Mouse (Mus musculus): ENCODE measurements around the gene Uap1l1. TPM values are rescaled to one million over a fixed set of nuclear protein-coding genes. Genes with fewer than 3 reads are reported as not detected.
A peak's percentile ranks its signal among the peaks of the same experiment; 100 is the strongest.
"Not testable (repeated sequence)": the region's sequence is repeated elsewhere in the genome, so short reads cannot be mapped to it uniquely, and the experiment has no call there.

The Uap1l1 gene
- polyA plus RNA-seq (2015; fragmentation: Nextera tagmentation; extraction: Ambion mirVana) = 74.4 and 75.5 TPM in 2 replicates

DNA sequence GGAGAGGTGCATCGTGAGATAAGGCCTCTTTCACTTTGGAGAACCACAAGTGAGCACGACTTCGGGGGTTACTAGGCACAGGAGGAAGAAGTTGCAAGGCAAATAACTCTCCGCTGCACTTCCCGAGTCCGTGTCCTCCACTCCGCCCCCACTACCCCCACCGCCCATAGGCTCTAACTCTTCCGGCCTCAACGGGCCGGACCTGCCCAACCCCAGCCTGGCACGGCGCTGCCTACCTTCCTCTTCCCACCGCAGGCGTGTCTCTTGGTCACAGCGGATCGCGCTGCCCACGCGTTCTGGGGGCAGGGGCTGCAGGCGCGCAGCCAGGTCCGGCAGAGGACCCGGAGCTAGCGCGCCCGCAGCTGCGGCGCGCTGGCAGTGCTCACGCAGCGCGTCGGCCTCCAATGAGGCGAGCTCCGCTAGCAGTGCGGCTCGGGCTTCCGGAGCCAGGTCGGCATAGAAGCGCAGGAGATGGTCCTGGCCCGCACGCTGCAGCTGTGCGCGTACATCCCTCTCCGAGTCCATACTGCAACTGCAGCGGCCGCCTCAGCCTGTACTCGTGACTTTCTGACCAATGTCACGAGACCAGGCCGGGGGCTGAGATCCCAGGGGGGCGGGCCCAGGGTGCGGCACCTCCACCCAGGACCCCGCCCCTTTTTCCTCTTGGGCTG is at the start of gene Uap1l1:
Gene Uap1l1, minus strand, starts transcription at position 592 of the 671 bp plus-strand sequence.
- under 1% methylated on average over 53 of the region's 54 CpGs for WGBS
- no peak for TF ChIP-seq EP300 (IDR thresholded peaks at IDR 0.05)
- no peak for TF ChIP-seq CTCF (IDR thresholded peaks at IDR 0.05)
- Histone ChIP-seq H3K4me2 (replicated peaks; ENCODE audit: low read depth, low read length) (peak within 1 kb of the TSS; percentile 97), H3K36me3 (ENCODE audit: insufficient read depth, low read length) (0 out of 2 replicates have a peak, but pooled peaks cover 4% of the 10 kb centered on the region), H3K9ac (replicated peaks; ENCODE audit: low read depth) (peak within 1 kb of the TSS; percentile 68), H3K27me3 (replicated peaks; ENCODE audit: insufficient read depth, low read length) (no peaks in the 10 kb centered on the region), H3K4me1 (ENCODE audit: insufficient read depth, low read depth, low read length) (peaks cover 6% of the 10 kb centered on the region; the same call in 1 of the 2 replicates), H3K27ac (ENCODE audit: low read length) (peak within 1 kb of the TSS; percentile 73), H3K9me3 (ENCODE audit: low read length) (no peaks in the 10 kb centered on the region), H3K4me3 (ENCODE audit: low read depth, low read length) (peak within 1 kb of the TSS; percentile 69)
- DNase-seq (ENCODE audit: low spot score) (peak; percentile 92), ATAC-seq (peak; percentile 85)

DNA sequence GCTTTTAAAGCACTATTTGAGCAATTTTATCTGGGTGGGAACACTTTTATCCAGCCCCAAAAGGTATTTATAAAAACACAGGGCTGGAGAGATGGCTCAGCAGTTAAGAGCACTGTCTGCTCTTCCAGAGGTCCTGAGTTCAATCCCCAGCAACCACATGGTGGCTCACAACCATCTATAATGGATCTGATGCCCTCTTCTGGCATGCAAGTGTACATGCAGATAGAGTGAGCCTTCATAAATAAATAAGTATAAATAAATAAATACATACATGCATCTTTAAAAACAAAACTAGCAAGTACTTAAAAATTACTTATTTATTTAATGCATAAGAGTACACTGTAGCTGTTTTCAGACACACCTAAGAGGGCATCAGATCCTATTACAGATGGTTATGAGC is 48.0 kb upstream of the Uap1l1 start:
- not testable (repeated sequence) for H3K4me1 ChIP-seq (ENCODE audit: insufficient read depth, low read depth, low read length); H3K9ac ChIP-seq (replicated peaks; ENCODE audit: low read depth); H3K4me3 ChIP-seq (ENCODE audit: low read depth, low read length); ATAC-seq; H3K4me2 ChIP-seq (replicated peaks; ENCODE audit: low read depth, low read length); H3K27ac ChIP-seq (ENCODE audit: low read length); H3K36me3 ChIP-seq (ENCODE audit: insufficient read depth, low read length); H3K9me3 ChIP-seq (ENCODE audit: low read length); H3K27me3 ChIP-seq (replicated peaks; ENCODE audit: insufficient read depth, low read length); DNase-seq (ENCODE audit: low spot score)
- 0 out of 2 replicates have a peak, but pooled peaks have one; percentile 18 for TF ChIP-seq CTCF (IDR thresholded peaks at IDR 0.05)

DNA sequence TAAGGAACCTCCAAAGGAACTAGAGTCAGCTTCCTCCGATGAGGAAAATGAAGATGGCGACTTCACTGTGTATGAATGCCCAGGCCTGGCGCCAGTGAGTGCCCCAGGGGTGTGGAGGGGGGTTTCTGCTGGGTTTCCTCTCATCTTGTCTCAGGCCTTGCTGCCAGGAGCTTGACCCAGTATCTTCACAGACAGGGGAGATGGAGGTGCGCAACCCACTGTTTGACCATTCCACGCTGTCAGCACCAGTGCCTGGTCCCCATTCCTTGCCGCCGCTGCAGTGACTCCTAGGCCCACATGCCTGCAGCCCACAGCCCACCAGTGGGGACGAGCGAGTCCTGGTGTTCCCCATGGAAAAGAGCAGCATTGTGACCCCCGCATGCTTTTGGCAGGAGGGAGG is 43.4 kb upstream of the Uap1l1 start:
- no peak overlapping the region for H3K4me2 ChIP-seq (replicated peaks; ENCODE audit: low read depth, low read length)
- 79% methylated on average over 10 of the region's 10 CpGs for WGBS
- no peak overlapping the region for H3K4me3 ChIP-seq (ENCODE audit: low read depth, low read length)
- DNase-seq (ENCODE audit: low spot score) (no peak), ATAC-seq (no peak)
- H3K27me3 ChIP-seq (replicated peaks; ENCODE audit: insufficient read depth, low read length) = no peaks in the 10 kb centered on the region
- H3K27ac ChIP-seq (ENCODE audit: low read length) = no peak overlapping the region
- no peaks in the 10 kb centered on the region for H3K36me3 ChIP-seq (ENCODE audit: insufficient read depth, low read length)
- H3K9me3 ChIP-seq (ENCODE audit: low read length) = no peaks in the 10 kb centered on the region
- H3K9ac ChIP-seq (replicated peaks; ENCODE audit: low read depth) = no peak overlapping the region
- TF ChIP-seq EP300 (IDR thresholded peaks at IDR 0.05) = no peak
- TF ChIP-seq CTCF (IDR thresholded peaks at IDR 0.05) = no peak
- no peaks in the 10 kb centered on the region for H3K4me1 ChIP-seq (ENCODE audit: insufficient read depth, low read depth, low read length)

DNA sequence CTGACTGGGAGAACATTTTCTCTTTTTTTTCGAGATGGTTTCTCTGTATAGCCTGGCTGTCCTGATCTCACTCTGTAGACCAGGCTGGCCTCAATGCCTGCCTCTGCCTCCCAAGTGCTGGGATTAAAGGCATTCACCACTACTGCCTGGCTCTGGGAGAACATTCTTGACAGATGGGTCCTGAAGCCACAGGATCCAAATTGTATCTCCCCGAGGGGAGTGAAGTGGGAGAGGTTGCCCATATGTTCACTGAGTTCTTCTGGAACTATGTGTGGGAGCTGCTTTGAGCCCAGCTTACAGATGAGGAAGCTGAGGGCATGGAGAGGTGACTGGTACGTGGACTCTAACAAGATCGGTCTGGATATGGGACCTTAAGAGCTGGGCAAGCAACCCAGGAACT is 38.5 kb upstream of the Uap1l1 start:
- Histone ChIP-seq H3K27me3 (replicated peaks; ENCODE audit: insufficient read depth, low read length) (peaks cover 20% of the 10 kb centered on the region), H3K4me1 (ENCODE audit: insufficient read depth, low read depth, low read length) (no peaks in the 10 kb centered on the region), H3K4me3 (ENCODE audit: low read depth, low read length) (no peak overlapping the region), H3K27ac (ENCODE audit: low read length) (no peak overlapping the region), H3K9ac (replicated peaks; ENCODE audit: low read depth) (no peak overlapping the region), H3K36me3 (ENCODE audit: insufficient read depth, low read length) (no peaks in the 10 kb centered on the region), H3K4me2 (replicated peaks; ENCODE audit: low read depth, low read length) (no peak overlapping the region), H3K9me3 (ENCODE audit: low read length) (no peaks in the 10 kb centered on the region)
- TF ChIP-seq CTCF (IDR thresholded peaks at IDR 0.05) (no peak), EP300 (IDR thresholded peaks at IDR 0.05) (no peak)
- DNase-seq (ENCODE audit: low spot score) = no peak
- no peak for ATAC-seq
- WGBS = 78% methylated on average over 4 of the region's 4 CpGs

DNA sequence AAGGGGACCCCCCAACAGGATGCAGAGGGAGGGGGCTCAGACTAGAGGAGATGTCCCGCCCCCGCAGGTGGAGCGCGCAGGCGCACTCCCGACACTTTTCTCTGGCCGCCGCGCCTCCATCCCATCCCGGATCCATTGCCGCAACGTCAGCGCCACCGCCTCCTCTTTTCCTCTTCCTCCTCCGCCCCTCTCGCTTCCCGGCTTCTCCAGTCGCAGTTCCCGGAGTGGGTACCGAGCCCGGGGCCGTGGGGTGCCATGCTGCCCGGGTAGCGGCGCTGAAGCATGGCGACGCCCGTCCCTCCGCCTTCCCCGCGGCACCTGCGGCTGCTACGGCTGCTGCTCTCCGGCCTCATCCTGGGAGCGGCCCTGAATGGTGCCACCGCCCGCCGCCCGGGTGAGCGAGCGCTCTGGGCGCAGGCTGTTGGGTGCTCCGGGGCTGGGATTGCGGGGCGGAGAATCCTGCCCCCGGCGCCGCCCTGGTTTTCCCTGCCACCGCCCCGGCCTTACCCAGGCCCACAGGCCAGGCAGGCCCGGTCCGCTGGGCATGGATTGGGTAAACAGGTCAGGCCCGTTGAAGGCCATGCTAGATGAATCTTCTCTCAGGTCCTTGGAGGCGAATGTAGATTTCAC is 37.6 kb upstream of the Uap1l1 start:
- H3K9me3 ChIP-seq (ENCODE audit: low read length) = no peaks in the 10 kb centered on the region
- H3K9ac ChIP-seq (replicated peaks; ENCODE audit: low read depth) = peak overlapping the region; percentile 34
- peak overlapping the region; percentile 69 for H3K4me2 ChIP-seq (replicated peaks; ENCODE audit: low read depth, low read length)
- no peaks in the 10 kb centered on the region for H3K36me3 ChIP-seq (ENCODE audit: insufficient read depth, low read length)
- no peaks in the 10 kb centered on the region for H3K4me1 ChIP-seq (ENCODE audit: insufficient read depth, low read depth, low read length)
- peaks cover 20% of the 10 kb centered on the region for H3K27me3 ChIP-seq (replicated peaks; ENCODE audit: insufficient read depth, low read length)
- 6% methylated on average over 50 of the region's 54 CpGs for WGBS
- H3K4me3 ChIP-seq (ENCODE audit: low read depth, low read length) = peak overlapping the region; percentile 44
- no peak overlapping the region for H3K27ac ChIP-seq (ENCODE audit: low read length)
- DNase-seq (ENCODE audit: low spot score) = peak; percentile 41
- peak; percentile 53 for ATAC-seq
- TF ChIP-seq CTCF (IDR thresholded peaks at IDR 0.05) (no peak), EP300 (IDR thresholded peaks at IDR 0.05) (no peak)

DNA sequence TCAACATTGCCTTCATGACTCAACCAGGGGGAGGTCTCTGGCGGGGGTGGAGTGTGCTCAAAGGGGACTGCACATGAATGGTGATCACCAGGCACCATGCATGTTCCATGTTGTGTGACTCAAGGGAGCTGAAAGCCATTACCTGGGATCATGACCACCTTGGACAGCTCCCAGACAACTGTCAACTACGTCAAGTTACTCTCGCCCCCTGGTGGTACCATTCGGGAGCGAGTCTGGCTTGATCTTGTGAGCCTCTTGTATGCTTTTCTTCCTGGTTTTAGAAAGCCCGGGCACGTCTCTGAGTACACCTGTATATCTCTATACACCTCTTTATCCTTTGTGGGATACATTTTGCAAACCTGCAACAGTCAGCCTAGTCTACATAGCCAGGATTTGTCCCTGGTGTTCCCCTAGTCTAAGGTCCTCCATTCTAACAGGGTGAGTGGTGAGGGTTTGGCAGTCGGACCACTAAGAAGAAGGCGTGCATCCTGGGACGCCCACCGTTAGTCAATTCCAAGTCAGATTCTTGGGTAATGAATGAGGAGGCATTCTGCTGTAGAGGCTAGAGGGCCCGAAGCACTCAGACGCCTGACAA is 37.0 kb upstream of the Uap1l1 start:
- Histone ChIP-seq H3K27ac (ENCODE audit: low read length) (no peak overlapping the region), H3K4me1 (ENCODE audit: insufficient read depth, low read depth, low read length) (no peaks in the 10 kb centered on the region)
- ATAC-seq = peak; percentile 43

More for the DNA sequence above, 37.0 kb upstream of the Uap1l1 start:
- 1% methylated on average over 13 of the region's 13 CpGs for WGBS
- Histone ChIP-seq H3K9me3 (ENCODE audit: low read length) (no peaks in the 10 kb centered on the region), H3K9ac (replicated peaks; ENCODE audit: low read depth) (no peak overlapping the region), H3K27me3 (replicated peaks; ENCODE audit: insufficient read depth, low read length) (peaks cover 20% of the 10 kb centered on the region), H3K4me2 (replicated peaks; ENCODE audit: low read depth, low read length) (peak overlapping the region; percentile 69), H3K36me3 (ENCODE audit: insufficient read depth, low read length) (no peaks in the 10 kb centered on the region), H3K4me3 (ENCODE audit: low read depth, low read length) (peak overlapping the region; percentile 44)
- TF ChIP-seq EP300 (IDR thresholded peaks at IDR 0.05) = no peak
- peak; percentile 86 for TF ChIP-seq CTCF (IDR thresholded peaks at IDR 0.05)
- peak; percentile 81 for DNase-seq (ENCODE audit: low spot score)

All from lung, postnatal 0 days (tissue).